Mouse (Mus musculus): ENCODE measurements around the gene Tmem33.

- TF ChIP-seq CTCF (IDR thresholded peaks at IDR 0.05; ENCODE audit: control insufficient read depth, insufficient read depth, low read length) (no peak), POLR2A (IDR thresholded peaks at IDR 0.05; ENCODE audit: borderline replicate concordance, control insufficient read depth, low read depth, low read length) (no peak)
Observed at GRCm38 (mm10) chr5:67297026-67297813, 36.9 kb downstream of the Tmem33 start.

Data from bone marrow, adult 2 months (tissue).